Mouse (Mus musculus) bone marrow macrophage, adult 2 months (primary cell): ENCODE results near the gene Rsbn1.

ENCODE experiments used
- CTCF ChIP-seq: IDR thresholded peaks from 2 replicates; pipeline ENCODE4 v1.5.1; 2012; ENCODE audit warnings: low read depth, mild to moderate bottlenecking, low read length, moderate library complexity
- POLR2A ChIP-seq: IDR thresholded peaks from 2 replicates; pipeline ENCODE4 v1.6.1; 2012; ENCODE audit warnings: mild to moderate bottlenecking, low read depth, low read length, borderline replicate concordance

- TF ChIP-seq POLR2A (no peak), CTCF (no peak)
Observed at GRCm38 (mm10) chr3:104011972-104012371, 98.1 kb downstream of the Rsbn1 start.
